Mouse (Mus musculus) forebrain, embryonic 12.5 days (tissue): ENCODE measurements at regions not wholly inside any gene's neighbourhood (a gene's known extent, or its start where the extent isn't known, plus 50 kb on each side); places are given as distances from the start of the nearest gene placed in this dataset.

Experiments used
- ATAC-seq: fragments of 200-750 bp; cut with Nextera tagmentation; 2 replicates; pipeline ENCODE4 v1.8.0; 2017; ENCODE audit warnings: moderate TSS enrichment; ENCODE audit not compliant: low FRiP score
- H3K27ac ChIP-seq: fragments of 300-500 bp; sonication (generic); 2 replicates; pipeline ENCODE4 v1.5.1; 2016; ENCODE audit warnings: mild to moderate bottlenecking
- H3K27me3 ChIP-seq: fragments of 300-500 bp; sonication (generic); 2 replicates; pipeline ENCODE4 v1.6.1; 2016; ENCODE audit warnings: mild to moderate bottlenecking
- H3K36me3 ChIP-seq: fragments of 300-500 bp; sonication (generic); replicated peaks from 2 replicates; pipeline ENCODE4 v1.6.1; 2016; ENCODE audit warnings: mild to moderate bottlenecking
- H3K4me1 ChIP-seq: fragments of 300-500 bp; sonication (generic); 2 replicates; pipeline ENCODE4 v1.6.1; 2016
- H3K4me2 ChIP-seq: fragments of 300-500 bp; sonication (generic); 2 replicates; pipeline ENCODE4 v1.6.1; 2016; ENCODE audit warnings: mild to moderate bottlenecking, moderate library complexity
- H3K4me3 ChIP-seq: fragments of 300-500 bp; sonication (generic); replicated peaks from 2 replicates; pipeline ENCODE4 v1.5.1; 2016; ENCODE audit warnings: mild to moderate bottlenecking
- H3K9ac ChIP-seq: fragments of 300-500 bp; sonication (generic); 2 replicates; pipeline ENCODE4 v1.6.1; 2016; ENCODE audit warnings: mild to moderate bottlenecking
- H3K9me3 ChIP-seq: fragments of 300-500 bp; sonication (generic); 2 replicates; pipeline ENCODE4 v1.6.1; 2016
- WGBS: fragments of 180-500 bp; shearing (Covaris S2); methylation state at CpG from one replicate; pipeline ENCODE4 v1.1.7; 2016; 5-methylcytosine and 5-hydroxymethylcytosine counted together

GRCm38 (mm10) chr16:5668403-5668967 lies 216.7 kb upstream of the Rbfox1 start:
- no peak overlapping the region for H3K9ac ChIP-seq
- H3K36me3 ChIP-seq = no peaks in the 10 kb centered on the region
- no peak for ATAC-seq
- no peak overlapping the region for H3K4me3 ChIP-seq
- H3K27me3 ChIP-seq = no peaks in the 10 kb centered on the region
- H3K4me2 ChIP-seq = no peak overlapping the region
- H3K9me3 ChIP-seq = no peaks in the 10 kb centered on the region
- no peak overlapping the region for H3K27ac ChIP-seq
- WGBS = 55% methylated on average over 4 of the region's 4 CpGs
- 0 out of 2 replicates have a peak, but pooled peaks cover 5% of the 10 kb centered on the region for H3K4me1 ChIP-seq

- 89% methylated on average over 5 of the region's 5 CpGs for WGBS
These were observed 223.2 kb upstream of the Rbfox1 start for GRCm38 (mm10) chr16:5661918-5662317.

GRCm38 (mm10) chr16:5651551-5651950 lies 233.6 kb upstream of the Rbfox1 start:
- H3K27ac ChIP-seq = no peak overlapping the region
- no peak overlapping the region for H3K4me3 ChIP-seq
- no peak overlapping the region for H3K9ac ChIP-seq
- no peak for ATAC-seq
- H3K36me3 ChIP-seq = no peaks in the 10 kb centered on the region
- H3K9me3 ChIP-seq = no peaks in the 10 kb centered on the region
- 87% methylated on average over 1 of the region's 1 CpGs for WGBS
- no peak overlapping the region for H3K4me2 ChIP-seq
- H3K4me1 ChIP-seq = no peaks in the 10 kb centered on the region
- no peaks in the 10 kb centered on the region for H3K27me3 ChIP-seq

More at GRCm38 (mm10) chr16:5661918-5662317, 223.2 kb upstream of the Rbfox1 start:
- Histone ChIP-seq H3K4me1 (no peaks in the 10 kb centered on the region), H3K4me3 (no peak overlapping the region), H3K27me3 (no peaks in the 10 kb centered on the region), H3K4me2 (no peak overlapping the region), H3K9me3 (no peaks in the 10 kb centered on the region), H3K36me3 (no peaks in the 10 kb centered on the region), H3K9ac (no peak overlapping the region), H3K27ac (no peak overlapping the region)
- no peak for ATAC-seq

- H3K4me2 ChIP-seq = no peak overlapping the region
- H3K36me3 ChIP-seq = no peaks in the 10 kb centered on the region
- 59% methylated on average over 4 of the region's 4 CpGs for WGBS
- no peak for ATAC-seq
- H3K4me3 ChIP-seq = no peak overlapping the region
- no peak overlapping the region for H3K9ac ChIP-seq
- no peak overlapping the region for H3K27ac ChIP-seq
- H3K27me3 ChIP-seq = no peaks in the 10 kb centered on the region
- no peaks in the 10 kb centered on the region for H3K4me1 ChIP-seq
- H3K9me3 ChIP-seq = no peaks in the 10 kb centered on the region
These were observed 234.2 kb upstream of the Rbfox1 start for GRCm38 (mm10) chr16:5651002-5651401.

- ATAC-seq = no peak
- Histone ChIP-seq H3K9ac (no peak overlapping the region), H3K27me3 (no peaks in the 10 kb centered on the region), H3K4me1 (no peaks in the 10 kb centered on the region), H3K9me3 (no peaks in the 10 kb centered on the region), H3K27ac (no peak overlapping the region), H3K36me3 (no peaks in the 10 kb centered on the region), H3K4me3 (no peak overlapping the region), H3K4me2 (no peak overlapping the region)
- 75% methylated on average over 5 of the region's 5 CpGs for WGBS
These were observed 245.2 kb upstream of the Rbfox1 start for GRCm38 (mm10) chr16:5639956-5640355.

GRCm38 (mm10) chr16:5629996-5630395 lies 255.2 kb upstream of the Rbfox1 start:
- 81% methylated on average over 3 of the region's 3 CpGs for WGBS
- H3K4me1 ChIP-seq = peaks cover 3% of the 10 kb centered on the region
- no peaks in the 10 kb centered on the region for H3K9me3 ChIP-seq
- H3K9ac ChIP-seq = no peak overlapping the region
- no peaks in the 10 kb centered on the region for H3K27me3 ChIP-seq
- H3K4me3 ChIP-seq = no peak overlapping the region
- H3K36me3 ChIP-seq = no peaks in the 10 kb centered on the region
- no peak overlapping the region for H3K4me2 ChIP-seq
- no peak for ATAC-seq
- no peak overlapping the region for H3K27ac ChIP-seq

- Histone ChIP-seq H3K27me3 (no peaks in the 10 kb centered on the region), H3K27ac (no peak overlapping the region), H3K9ac (no peak overlapping the region), H3K36me3 (no peaks in the 10 kb centered on the region), H3K4me2 (no peak overlapping the region), H3K4me3 (no peak overlapping the region), H3K4me1 (peaks cover 6% of the 10 kb centered on the region), H3K9me3 (no peaks in the 10 kb centered on the region)
- no peak for ATAC-seq
- WGBS = 82% methylated on average over 4 of the region's 4 CpGs
These were observed 257.2 kb upstream of the Rbfox1 start for GRCm38 (mm10) chr16:5627910-5628309.

GRCm38 (mm10) chr16:5627117-5627909 lies 257.8 kb upstream of the Rbfox1 start:
- no peak overlapping the region for H3K4me3 ChIP-seq
- H3K4me2 ChIP-seq = no peak overlapping the region
- WGBS = 80% methylated on average over 5 of the region's 5 CpGs
- no peaks in the 10 kb centered on the region for H3K27me3 ChIP-seq
- no peak overlapping the region for H3K27ac ChIP-seq
- no peak for ATAC-seq
- peaks cover 6% of the 10 kb centered on the region for H3K4me1 ChIP-seq
- H3K9me3 ChIP-seq = no peaks in the 10 kb centered on the region
- H3K9ac ChIP-seq = no peak overlapping the region
- no peaks in the 10 kb centered on the region for H3K36me3 ChIP-seq

GRCm38 (mm10) chr16:5625159-5625558 lies 260.0 kb upstream of the Rbfox1 start:
- H3K9ac ChIP-seq = no peak overlapping the region
- H3K36me3 ChIP-seq = no peaks in the 10 kb centered on the region
- H3K4me1 ChIP-seq = peaks cover 6% of the 10 kb centered on the region
- no peak for ATAC-seq
- H3K4me3 ChIP-seq = no peak overlapping the region
- H3K27ac ChIP-seq = no peak overlapping the region
- H3K9me3 ChIP-seq = no peaks in the 10 kb centered on the region
- no peaks in the 10 kb centered on the region for H3K27me3 ChIP-seq
- no peak overlapping the region for H3K4me2 ChIP-seq
- 67% methylated on average over 3 of the region's 3 CpGs for WGBS

- H3K27me3 ChIP-seq = no peaks in the 10 kb centered on the region
- H3K36me3 ChIP-seq = no peaks in the 10 kb centered on the region
- no peak for ATAC-seq
- H3K4me2 ChIP-seq = no peak overlapping the region
- no peaks in the 10 kb centered on the region for H3K9me3 ChIP-seq
- H3K4me3 ChIP-seq = no peak overlapping the region
- WGBS = 94% methylated on average over 3 of the region's 3 CpGs
- H3K9ac ChIP-seq = no peak overlapping the region
- peaks cover 6% of the 10 kb centered on the region for H3K4me1 ChIP-seq
- no peak overlapping the region for H3K27ac ChIP-seq
These were observed 264.6 kb upstream of the Rbfox1 start for GRCm38 (mm10) chr16:5620566-5620965.

- H3K27ac ChIP-seq = no peak overlapping the region
- no peaks in the 10 kb centered on the region for H3K4me1 ChIP-seq
- 91% methylated on average over 5 of the region's 5 CpGs for WGBS
- no peak overlapping the region for H3K4me2 ChIP-seq
- H3K27me3 ChIP-seq = no peaks in the 10 kb centered on the region
- no peak overlapping the region for H3K4me3 ChIP-seq
- no peaks in the 10 kb centered on the region for H3K9me3 ChIP-seq
- H3K36me3 ChIP-seq = no peaks in the 10 kb centered on the region
- no peak for ATAC-seq
- no peak overlapping the region for H3K9ac ChIP-seq
These were observed 268.8 kb upstream of the Rbfox1 start for GRCm38 (mm10) chr16:5616356-5616755.

- Histone ChIP-seq H3K27ac (no peak overlapping the region), H3K4me3 (no peak overlapping the region), H3K4me1 (no peaks in the 10 kb centered on the region; the same call in 1 of the 2 replicates), H3K27me3 (no peaks in the 10 kb centered on the region), H3K4me2 (no peak overlapping the region), H3K9me3 (no peaks in the 10 kb centered on the region), H3K9ac (no peak overlapping the region), H3K36me3 (no peaks in the 10 kb centered on the region)
- ATAC-seq = no peak
- 73% methylated on average over 6 of the region's 6 CpGs for WGBS
These were observed 289.8 kb upstream of the Rbfox1 start for GRCm38 (mm10) chr16:5595359-5595758.

GRCm38 (mm10) chr16:5578333-5578732 lies 306.8 kb upstream of the Rbfox1 start:
- WGBS = 21% methylated on average over 3 of the region's 3 CpGs
- Histone ChIP-seq H3K9me3 (0 out of 2 replicates have a peak, but pooled peaks cover 2% of the 10 kb centered on the region), H3K27ac (no peak overlapping the region)

More at GRCm38 (mm10) chr16:5578333-5578732, 306.8 kb upstream of the Rbfox1 start:
- Histone ChIP-seq H3K4me3 (no peak overlapping the region), H3K4me2 (no peak overlapping the region), H3K9ac (no peak overlapping the region), H3K4me1 (peaks cover 15% of the 10 kb centered on the region), H3K36me3 (no peaks in the 10 kb centered on the region), H3K27me3 (0 out of 2 replicates have a peak, but pooled peaks cover 5% of the 10 kb centered on the region)
- ATAC-seq = no peak
